Mouse (Mus musculus) hindbrain, embryonic 11.5 days (tissue): ENCODE results near the gene Ecd. TPM values are rescaled to one million over a fixed set of nuclear protein-coding genes. Genes with fewer than 3 reads are reported as not detected.

Source experiments
- ATAC-seq: fragments of 200-750 bp; cut with Nextera tagmentation; 2 replicates; pipeline ENCODE4 v1.8.0; 2017; ENCODE audit warnings: mild to moderate bottlenecking, moderate TSS enrichment, moderate library complexity; ENCODE audit not compliant: low FRiP score
- DNase-seq: peaks from one replicate; pipeline ENCODE4 v3.0.0-alpha.2; 2015; ENCODE audit warnings: low spot score
- H3K27ac ChIP-seq: fragments of 300-500 bp; sonication (generic); 2 replicates; pipeline ENCODE4 v1.5.1; 2014; ENCODE audit warnings: mild to moderate bottlenecking, low read depth, low read length
- H3K27me3 ChIP-seq: fragments of 300-500 bp; sonication (generic); 2 replicates; pipeline ENCODE4 v1.6.1; 2014; ENCODE audit warnings: mild to moderate bottlenecking, low read length, moderate library complexity, mixed read lengths; ENCODE audit not compliant: control insufficient read depth, insufficient read depth
- H3K36me3 ChIP-seq: fragments of 300-500 bp; sonication (generic); 2 replicates; pipeline ENCODE4 v1.6.1; 2014; ENCODE audit warnings: mild to moderate bottlenecking, low read length, moderate library complexity, mixed read lengths; ENCODE audit not compliant: control insufficient read depth, insufficient read depth
- H3K4me1 ChIP-seq: fragments of 300-500 bp; sonication (generic); replicated peaks from 2 replicates; pipeline ENCODE4 v1.6.1; 2014; ENCODE audit warnings: low read length, mixed read lengths; ENCODE audit not compliant: control insufficient read depth, insufficient read depth
- H3K4me2 ChIP-seq: fragments of 300-500 bp; sonication (generic); replicated peaks from 2 replicates; pipeline ENCODE4 v1.6.1; 2014; ENCODE audit warnings: mild to moderate bottlenecking, low read depth, low read length
- H3K4me3 ChIP-seq: fragments of 300-500 bp; sonication (generic); 2 replicates; pipeline ENCODE4 v1.5.1; 2014; ENCODE audit warnings: low read depth, low read length
- H3K9ac ChIP-seq: fragments of 300-500 bp; sonication (generic); 2 replicates; pipeline ENCODE4 v1.6.1; 2014; ENCODE audit warnings: low read depth, low read length
- H3K9me3 ChIP-seq: fragments of 300-500 bp; sonication (generic); 2 replicates; pipeline ENCODE4 v1.6.1; 2016; ENCODE audit warnings: low read length; ENCODE audit not compliant: control insufficient read depth
- WGBS: fragments of 180-500 bp; shearing (Covaris S2); extraction: QIAGEN DNeasy Blood & Tissue Kit; methylation state at CpG from one replicate; pipeline ENCODE4 v1.1.7; 2014; 5-methylcytosine and 5-hydroxymethylcytosine counted together
- polyA plus RNA-seq: library from polyadenylated mRNA; unstranded; fragments of >200 nt; fragmentation: Nextera tagmentation; extraction: Ambion mirVana; gene quantifications from 2 replicates; pipeline ENCODE4 v1.2.1, GENCODE M21; 2014

Gene Ecd
- polyA plus RNA-seq, result 64.0 and 69.0 TPM in 2 replicates

- H3K9me3 ChIP-seq, result no peaks in the 10 kb centered on the region
- peak within 1 kb of the TSS; percentile 87 for H3K27ac ChIP-seq
- 0% methylated on average over 38 of the region's 42 CpGs for WGBS
- peak within 1 kb of the TSS; percentile 76 for H3K4me3 ChIP-seq
- ATAC-seq (peak; percentile 98), DNase-seq (peak; percentile 98)
- H3K27me3 ChIP-seq, result no peaks in the 10 kb centered on the region
- peak within 1 kb of the TSS; percentile 68 for H3K4me2 ChIP-seq
- no peaks in the 10 kb centered on the region for H3K36me3 ChIP-seq
- no peaks in the 10 kb centered on the region for H3K4me1 ChIP-seq
- peak within 1 kb of the TSS; percentile 95 for H3K9ac ChIP-seq
Observed at GRCm38 (mm10) chr14:20347991-20348541, at the start of gene Ecd, which contains the start of gene Fam149b. TSS of gene Ecd (minus strand) at chr14:20348121. TSS of gene Fam149b (plus strand) at chr14:20348162.

GRCm38 (mm10) chr14:20397220-20397619, 49.3 kb upstream of the Ecd start:
- ATAC-seq, result no peak
- Histone ChIP-seq H3K9me3 (no peaks in the 10 kb centered on the region), H3K36me3 (no peaks in the 10 kb centered on the region), H3K27ac (no peak overlapping the region), H3K4me1 (no peaks in the 10 kb centered on the region), H3K27me3 (no peaks in the 10 kb centered on the region), H3K9ac (no peak overlapping the region), H3K4me2 (no peak overlapping the region), H3K4me3 (no peak overlapping the region)
- WGBS, result 85% methylated on average over 9 of the region's 9 CpGs
- DNase-seq, result no peak

GRCm38 (mm10) chr14:20393205-20393913, 45.4 kb upstream of the Ecd start, which contains the start of gene Mrps16:
TSS of gene Mrps16 (minus strand) at chr14:20393634.
- Histone ChIP-seq H3K9ac (peak within 1 kb of the TSS; percentile 90), H3K27me3 (no peaks in the 10 kb centered on the region), H3K4me1 (no peaks in the 10 kb centered on the region), H3K4me2 (peak within 1 kb of the TSS; percentile 57), H3K4me3 (peak within 1 kb of the TSS; percentile 72), H3K36me3 (no peaks in the 10 kb centered on the region; the same call in 1 of the 2 replicates), H3K9me3 (no peaks in the 10 kb centered on the region), H3K27ac (peak within 1 kb of the TSS; percentile 74)
- WGBS, result under 1% methylated on average over 68 of the region's 68 CpGs
- peak; percentile 99 for DNase-seq
- peak; percentile 96 for ATAC-seq

- Histone ChIP-seq H3K4me3 (no peak overlapping the region), H3K27me3 (no peaks in the 10 kb centered on the region), H3K9me3 (no peaks in the 10 kb centered on the region), H3K9ac (no peak overlapping the region), H3K27ac (no peak overlapping the region), H3K4me2 (no peak overlapping the region), H3K36me3 (no peaks in the 10 kb centered on the region; the same call in 1 of the 2 replicates), H3K4me1 (0 out of 2 replicates have a peak, but pooled peaks cover 4% of the 10 kb centered on the region)
- DNase-seq (no peak), ATAC-seq (no peak)
- WGBS, result 93% methylated on average over 4 of the region's 4 CpGs
Observed at GRCm38 (mm10) chr14:20392326-20392725, 44.4 kb upstream of the Ecd start.

GRCm38 (mm10) chr14:20389446-20390079, 41.6 kb upstream of the Ecd start:
- no peak overlapping the region for H3K4me2 ChIP-seq
- peaks cover 10% of the 10 kb centered on the region for H3K4me1 ChIP-seq
- no peaks in the 10 kb centered on the region for H3K9me3 ChIP-seq
- ATAC-seq (no peak), DNase-seq (no peak)
- peak overlapping the region; percentile 74; the same call in 1 of the 2 replicates for H3K4me3 ChIP-seq
- no peaks in the 10 kb centered on the region for H3K27me3 ChIP-seq
- no peak overlapping the region for H3K9ac ChIP-seq
- no peak overlapping the region for H3K27ac ChIP-seq
- H3K36me3 ChIP-seq, result no peaks in the 10 kb centered on the region; the same call in 1 of the 2 replicates
- 92% methylated on average over 8 of the region's 8 CpGs for WGBS

- peak within 1 kb of the TSS; percentile 39; the same call in 1 of the 2 replicates for H3K27ac ChIP-seq
Observed at GRCm38 (mm10) chr14:20388441-20389129, 40.7 kb upstream of the Ecd start, which contains the start of gene Dnajc9. TSS of gene Dnajc9 (minus strand) at chr14:20388910.

GRCm38 (mm10) chr14:20379753-20380430, 32.0 kb upstream of the Ecd start:
- Histone ChIP-seq H3K36me3 (0 out of 2 replicates have a peak, but pooled peaks cover 2% of the 10 kb centered on the region), H3K9me3 (no peaks in the 10 kb centered on the region), H3K27ac (no peak overlapping the region), H3K27me3 (no peaks in the 10 kb centered on the region), H3K9ac (no peak overlapping the region), H3K4me2 (no peak overlapping the region), H3K4me3 (no peak overlapping the region), H3K4me1 (no peaks in the 10 kb centered on the region)
- WGBS, result 91% methylated on average over 9 of the region's 9 CpGs
- DNase-seq, result no peak
- no peak for ATAC-seq

More at GRCm38 (mm10) chr14:20388441-20389129, 40.7 kb upstream of the Ecd start, which contains the start of gene Dnajc9:
- Histone ChIP-seq H3K9me3 (no peaks in the 10 kb centered on the region), H3K4me1 (peaks cover 10% of the 10 kb centered on the region), H3K27me3 (no peaks in the 10 kb centered on the region), H3K4me3 (peak within 1 kb of the TSS; percentile 74), H3K4me2 (peak within 1 kb of the TSS; percentile 78), H3K9ac (peak within 1 kb of the TSS; percentile 78), H3K36me3 (no peaks in the 10 kb centered on the region; the same call in 1 of the 2 replicates)
- peak; percentile 96 for DNase-seq
- peak; percentile 75 for ATAC-seq
- under 1% methylated on average over 55 of the region's 59 CpGs for WGBS
